Mouse (Mus musculus): ENCODE results near the gene Apom.

- TF ChIP-seq CTCF (IDR thresholded peaks at IDR 0.05): no peak
- no peak for TF ChIP-seq EP300 (IDR thresholded peaks at IDR 0.05)
Measured at GRCm38 (mm10) chr17:35120745-35121142, 11.1 kb downstream of the Apom start.
